Mouse (Mus musculus) heart, adult 2 months (tissue): ENCODE results near the gene 3110040M04Rik. TPM values are rescaled to one million over a fixed set of nuclear protein-coding genes. Genes with fewer than 3 reads are reported as not detected.

Experiments
- DNase-seq, 2 experiments: peaks; one replicate each; pipeline ENCODE4 v3.0.0; 2021
- H3K27ac ChIP-seq: fragments of 200-600 bp; 2 replicates; pipeline ENCODE4 v1.8.1; 2022
- H3K27me3 ChIP-seq: fragments of 200-500 bp; 2 replicates; pipeline ENCODE4 v1.6.1; 2012; ENCODE audit warnings: mild to moderate bottlenecking, low read length, inconsistent platforms, mixed read lengths; ENCODE audit not compliant: control insufficient read depth, insufficient read depth
- H3K36me3 ChIP-seq: fragments of 200-500 bp; 2 replicates; pipeline ENCODE4 v1.6.1; 2012; ENCODE audit warnings: low read length, inconsistent platforms; ENCODE audit not compliant: control insufficient read depth, insufficient read depth
- H3K4me1 ChIP-seq: fragments of 200-500 bp; 2 replicates; pipeline ENCODE4 v1.6.1; 2011; ENCODE audit warnings: low read length; ENCODE audit not compliant: control insufficient read depth, insufficient read depth
- H3K4me3 ChIP-seq: fragments of 200-600 bp; 2 replicates; pipeline ENCODE4 v1.8.1; 2022
- H3K79me2 ChIP-seq: fragments of 200-500 bp; replicated peaks from 2 replicates; pipeline ENCODE4 v1.6.1; 2012; ENCODE audit warnings: mild to moderate bottlenecking, inconsistent platforms, low read length, moderate library complexity, mixed read lengths; ENCODE audit not compliant: control insufficient read depth, insufficient read depth
- H3K9ac ChIP-seq: fragments of 200-500 bp; 2 replicates; pipeline ENCODE4 v1.6.1; 2012; ENCODE audit warnings: low read depth, mild to moderate bottlenecking, control low read depth, inconsistent platforms, low read length, mixed read lengths
- CTCF ChIP-seq: fragments of 200-600 bp; IDR thresholded peaks from 2 replicates; pipeline ENCODE4 v1.8.1; 2022; ENCODE audit warnings: antibody characterized with exemption, mild to moderate bottlenecking, moderate library complexity
- EP300 ChIP-seq: fragments of 200-500 bp; IDR thresholded peaks from 2 replicates; pipeline ENCODE4 v1.6.1; 2011; ENCODE audit warnings: low read depth, low read length, control low read depth; ENCODE audit not compliant: insufficient read depth
- POLR2A ChIP-seq: fragments of 200-500 bp; IDR thresholded peaks from 2 replicates; pipeline ENCODE4 v1.6.1; 2011; ENCODE audit warnings: mild to moderate bottlenecking, low read depth, low read length, control low read depth; ENCODE audit not compliant: insufficient read depth
- WGBS: fragments of 180-500 bp; shearing (Covaris S2); methylation state at CpG from one replicate; pipeline ENCODE4 v1.1.7; 2018; 5-methylcytosine and 5-hydroxymethylcytosine counted together
- intact Hi-C: fragments of 180-260 bp; cut with DNase I; formaldehyde crosslinking; loops from one replicate; pipeline ENCODE4 v1.15.1; 2025
- polyA plus RNA-seq: library from polyadenylated mRNA; depleted of rRNA; stranded (reverse); fragments of >200 nt; gene quantifications from 2 replicates; pipeline ENCODE4 v1.2.3, GENCODE M21; 2012; rRNA removed
- total RNA-seq, 2 experiments: library from RNA; stranded (reverse); gene quantifications; 2 replicates each; pipeline ENCODE4 v1.2.3; 2021

Gene 3110040M04Rik
- total and polyA plus RNA-seq, 3 experiments, result not detected

DNA sequence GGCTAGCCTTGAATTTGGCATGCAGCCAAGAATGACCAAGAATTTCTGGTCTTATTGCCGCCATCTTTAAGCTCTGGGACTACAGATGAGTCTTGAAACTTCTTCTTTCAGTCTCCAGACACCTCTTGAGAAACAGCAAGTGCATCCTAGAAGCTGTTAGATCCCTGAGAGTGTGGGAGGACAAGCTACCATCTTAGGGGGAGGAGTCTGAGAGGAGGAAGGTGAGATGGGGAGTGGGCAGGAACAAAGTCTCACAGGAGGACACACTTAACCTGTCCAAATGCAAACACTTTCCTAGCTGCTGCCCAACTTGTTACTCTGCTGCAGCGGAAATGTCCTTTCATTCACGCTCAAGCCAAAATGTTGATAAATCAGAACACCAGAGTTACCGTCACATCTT is 40.8 kb downstream of the 3110040M04Rik start:
- 90% methylated on average over 4 of the region's 4 CpGs for WGBS
- H3K4me1 ChIP-seq, result no peaks in the 10 kb centered on the region
- H3K27ac ChIP-seq, result no peak overlapping the region
- intact Hi-C loops, result no loop called here
- no peaks in the 10 kb centered on the region for H3K36me3 ChIP-seq
- DNase-seq, result no peak
- no peaks in the 10 kb centered on the region for H3K27me3 ChIP-seq
- no peak overlapping the region for H3K9ac ChIP-seq
- H3K4me3 ChIP-seq, result no peak overlapping the region
- no peaks in the 10 kb centered on the region for H3K79me2 ChIP-seq
- TF ChIP-seq POLR2A, result no peak
- no peak for TF ChIP-seq CTCF
- no peak for TF ChIP-seq EP300

DNA sequence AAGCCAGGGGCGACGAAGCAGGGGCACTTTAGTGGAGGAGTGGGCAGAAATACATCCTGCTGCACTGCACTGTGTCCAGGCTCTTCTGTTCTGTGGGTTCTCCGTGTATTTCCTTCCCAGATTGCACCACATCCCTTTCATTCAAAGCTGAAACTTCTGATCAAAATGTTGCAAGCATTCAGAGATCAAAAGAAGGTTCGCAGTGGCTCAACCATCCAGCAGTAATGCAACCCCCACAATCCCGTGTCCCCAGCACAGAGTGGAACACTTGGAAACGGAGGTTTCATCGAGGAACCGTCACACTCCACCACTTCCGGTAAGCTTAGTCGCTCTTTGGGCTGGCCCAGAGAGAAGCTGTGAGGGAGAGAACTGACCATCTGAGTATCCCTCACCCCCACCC is 41.2 kb downstream of the 3110040M04Rik start:
- DNase-seq, result no peak
- no peaks in the 10 kb centered on the region for H3K4me1 ChIP-seq
- 85% methylated on average over 10 of the region's 10 CpGs for WGBS
- H3K27me3 ChIP-seq, result no peaks in the 10 kb centered on the region
- H3K9ac ChIP-seq, result no peak overlapping the region
- intact Hi-C loops, result no loop called here
- H3K36me3 ChIP-seq, result no peaks in the 10 kb centered on the region
- H3K27ac ChIP-seq, result no peak overlapping the region
- H3K4me3 ChIP-seq, result no peak overlapping the region
- TF ChIP-seq POLR2A (no peak), EP300 (no peak), CTCF (no peak)
- H3K79me2 ChIP-seq, result no peaks in the 10 kb centered on the region

DNA sequence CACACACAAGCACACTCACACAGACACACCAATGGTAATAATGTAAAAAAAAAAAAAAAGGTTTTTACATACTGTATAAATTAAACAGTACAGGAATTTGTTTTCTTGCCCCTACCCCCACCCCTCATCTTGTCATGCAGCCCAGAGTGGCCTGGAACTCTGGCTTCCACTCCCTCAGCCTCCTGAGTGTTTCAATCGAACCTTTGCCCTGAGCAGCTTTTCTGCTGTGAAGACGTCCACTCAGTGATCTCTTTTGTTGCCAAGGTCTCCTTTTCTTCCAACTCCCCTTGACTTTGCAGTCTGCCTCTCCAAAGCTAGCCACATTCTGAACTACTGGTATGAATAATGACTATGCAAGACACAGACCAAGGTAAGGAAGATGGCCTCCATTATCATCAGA is 41.9 kb downstream of the 3110040M04Rik start:
- intact Hi-C loops, result no loop called here

DNA sequence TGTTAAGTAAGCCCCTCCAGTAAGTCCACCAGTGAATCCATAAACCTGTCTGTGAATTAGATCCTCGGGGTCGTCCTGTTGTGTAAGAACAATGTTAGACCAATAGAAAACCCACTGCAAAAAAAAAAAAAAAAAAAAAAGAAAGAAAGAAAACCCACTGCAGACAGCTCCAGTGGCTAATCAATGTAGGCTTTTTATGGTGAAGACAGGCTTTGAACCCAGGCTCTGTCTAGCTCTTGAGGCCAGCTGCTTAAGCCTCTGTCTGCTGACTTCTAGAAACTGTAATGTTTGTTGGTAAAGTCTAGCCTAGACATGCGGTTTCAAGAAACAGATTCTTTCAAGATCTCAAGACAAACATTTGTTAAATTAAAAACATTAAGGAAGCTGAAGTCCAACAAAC is 46.2 kb downstream of the 3110040M04Rik start:
- 88% methylated on average over 3 of the region's 3 CpGs for WGBS
- Histone ChIP-seq H3K9ac (no peak overlapping the region), H3K27me3 (no peaks in the 10 kb centered on the region), H3K27ac (peak overlapping the region; percentile 2), H3K36me3 (no peaks in the 10 kb centered on the region), H3K79me2 (no peaks in the 10 kb centered on the region), H3K4me1 (no peaks in the 10 kb centered on the region; the same call in 1 of the 2 replicates), H3K4me3 (no peak overlapping the region)
- intact Hi-C loops, result loop anchor here (5.0 kb wide), 1 partner anchor 87 kb away; no protein-coding TSS in a partner anchor
- DNase-seq, result no peak
- TF ChIP-seq CTCF (no peak), POLR2A (no peak), EP300 (no peak)

More for the DNA sequence above, 41.9 kb downstream of the 3110040M04Rik start:
- Histone ChIP-seq H3K4me3 (no peak overlapping the region), H3K79me2 (no peaks in the 10 kb centered on the region), H3K4me1 (no peaks in the 10 kb centered on the region), H3K9ac (no peak overlapping the region), H3K36me3 (no peaks in the 10 kb centered on the region), H3K27ac (no peak overlapping the region), H3K27me3 (no peaks in the 10 kb centered on the region)
- DNase-seq, result no peak
- WGBS, result 67% methylated on average over 2 of the region's 2 CpGs
- TF ChIP-seq EP300 (no peak), POLR2A (no peak), CTCF (no peak)

DNA sequence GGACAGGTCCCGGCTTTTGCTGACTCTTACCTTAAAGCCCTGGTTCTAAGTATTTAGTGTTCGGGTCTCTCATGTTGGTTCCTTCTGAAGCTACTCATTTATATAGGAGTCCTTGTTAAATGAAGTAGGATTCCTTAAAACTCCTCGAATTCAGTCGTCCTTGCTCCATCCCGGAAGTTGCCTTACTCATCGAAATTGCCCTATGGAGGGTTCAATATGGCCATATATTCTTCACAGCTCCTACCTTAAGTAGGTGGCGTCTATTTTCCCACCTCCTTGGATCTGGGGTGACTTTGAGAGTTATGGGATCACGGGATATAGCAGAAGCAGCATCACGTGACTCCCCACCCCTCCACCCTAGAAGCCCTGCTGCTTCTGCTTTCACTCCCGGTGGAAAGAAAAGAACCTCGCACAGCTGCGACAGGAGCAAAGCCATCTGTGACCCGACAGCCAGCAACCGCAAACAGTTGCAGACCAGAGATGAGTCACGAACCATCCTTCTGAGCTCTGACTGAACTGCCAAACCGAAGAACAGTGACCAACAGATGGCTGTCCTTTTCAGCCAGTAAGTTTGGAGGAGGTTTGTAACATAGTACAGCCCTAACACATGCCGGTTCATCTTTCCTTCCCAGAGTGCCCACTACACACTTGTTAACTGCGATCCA is 46.7 kb downstream of the 3110040M04Rik start:
- DNase-seq, result peak; percentile 73 to 83
- TF ChIP-seq CTCF (no peak), EP300 (peak; percentile 83; the same call in 1 of the 2 replicates), POLR2A (peak; percentile 42; the same call in 1 of the 2 replicates)
- intact Hi-C loops, result loop anchor here (5.0 kb wide), 1 partner anchor 87 kb away; no protein-coding TSS in a partner anchor
- Histone ChIP-seq H3K4me1 (no peaks in the 10 kb centered on the region; the same call in 1 of the 2 replicates), H3K36me3 (no peaks in the 10 kb centered on the region), H3K27ac (peak overlapping the region; percentile 10), H3K9ac (0 out of 2 replicates have a peak overlapping the region, but pooled peaks have one; percentile 9), H3K27me3 (no peaks in the 10 kb centered on the region), H3K79me2 (no peaks in the 10 kb centered on the region), H3K4me3 (no peak overlapping the region)
- WGBS, result 41% methylated on average over 18 of the region's 18 CpGs

DNA sequence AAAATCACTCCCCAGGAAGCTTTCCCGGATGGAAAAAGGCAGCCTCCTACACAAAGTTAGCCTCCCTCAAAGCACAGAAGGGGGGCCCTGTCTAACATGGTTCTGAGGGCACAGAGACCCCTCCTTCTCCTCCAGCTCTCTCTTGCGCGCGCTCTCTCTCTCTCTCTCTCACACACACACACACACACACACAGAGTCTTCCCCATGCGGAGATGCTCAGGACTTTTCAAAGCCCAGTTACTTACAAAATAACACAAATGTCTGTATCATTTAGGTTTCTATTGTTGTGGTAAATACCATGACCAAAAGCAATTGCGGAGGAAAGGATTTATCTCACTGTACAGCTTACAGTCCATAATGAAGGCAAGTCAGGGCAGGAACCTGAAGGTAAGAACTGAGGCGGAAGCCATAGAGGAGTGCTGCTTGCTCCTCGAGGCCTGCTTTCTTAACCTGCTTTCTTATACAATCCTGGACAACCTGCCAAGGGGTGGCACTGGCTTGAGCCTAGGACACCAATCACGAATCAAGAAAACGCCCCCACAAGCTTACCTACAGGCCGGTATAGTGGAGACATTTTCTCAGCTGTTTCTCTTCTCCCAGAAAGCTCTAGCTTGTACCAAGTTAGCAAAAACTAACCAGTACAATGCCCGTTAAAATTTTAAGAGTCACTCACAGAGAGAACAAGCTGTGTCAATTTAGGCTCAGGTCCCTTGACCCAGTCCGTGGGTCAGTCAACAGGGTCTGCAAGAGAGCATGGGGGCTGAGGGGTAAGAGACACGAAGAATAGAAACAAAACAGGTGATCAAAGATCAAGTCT is 47.5 kb downstream of the 3110040M04Rik start:
- Histone ChIP-seq H3K9ac (0 out of 2 replicates have a peak overlapping the region, but pooled peaks have one; percentile 9), H3K36me3 (no peaks in the 10 kb centered on the region), H3K4me3 (no peak overlapping the region), H3K4me1 (no peaks in the 10 kb centered on the region; the same call in 1 of the 2 replicates), H3K27ac (peak overlapping the region; percentile 10; the same call in 1 of the 2 replicates), H3K27me3 (no peaks in the 10 kb centered on the region), H3K79me2 (no peaks in the 10 kb centered on the region)
- no peak for TF ChIP-seq POLR2A
- no peak for TF ChIP-seq EP300
- TF ChIP-seq CTCF, result no peak
- 81% methylated on average over 14 of the region's 14 CpGs for WGBS
- DNase-seq, result no peak
- intact Hi-C loops, result loop anchor here (5.0 kb wide), 1 partner anchor 86 kb away; no protein-coding TSS in a partner anchor

Other genes starting within 250 kb of the 3110040M04Rik start
- gene Hmcn1, start 210.7 kb upstream of the 3110040M04Rik start, total RNA-seq, result 10 to 100 TPM; 11.9 to 13.7 TPM
- 23.5 and 24.5 TPM in 2 replicates for gene Hmcn1, start 210.7 kb upstream of the 3110040M04Rik start, polyA plus RNA-seq
- gene Gm47985, start 21.6 kb upstream of the 3110040M04Rik start, total RNA-seq, result under 1 TPM; 0.29 to 0.80 TPM
- 1.1 and 3.2 TPM in 2 replicates for gene Gm47985, start 21.6 kb upstream of the 3110040M04Rik start, polyA plus RNA-seq
- gene Gm8947, start 11.7 kb upstream of the 3110040M04Rik start, total RNA-seq, result not detected
- 0.15 TPM in 1 of 2 replicates, not detected in the other for gene Gm8947, start 11.7 kb upstream of the 3110040M04Rik start, polyA plus RNA-seq
- gene Gm47995, start 5.7 kb upstream of the 3110040M04Rik start, total RNA-seq, result not detected
- 0.53 TPM in 1 of 2 replicates, not detected in the other for gene Gm47995, start 5.7 kb upstream of the 3110040M04Rik start, polyA plus RNA-seq
- gene Gm47996, start 6.0 kb downstream of the 3110040M04Rik start, total RNA-seq, result not detected
- gene Gm47996, start 6.0 kb downstream of the 3110040M04Rik start, polyA plus RNA-seq, result not detected in 2 replicates
- 100 to 1,000 TPM; 659 to 843 TPM for gene Ivns1abp, start 140.4 kb downstream of the 3110040M04Rik start, total RNA-seq
- gene Ivns1abp, start 140.4 kb downstream of the 3110040M04Rik start, polyA plus RNA-seq, result 259 and 495 TPM in 2 replicates
- gene Swt1, start 224.3 kb downstream of the 3110040M04Rik start, total RNA-seq, result 10 to 100 TPM in 1 of 2 experiments, 1 to 10 TPM in 1; 9.0 to 10.5 TPM
- 4.5 and 7.3 TPM in 2 replicates for gene Swt1, start 224.3 kb downstream of the 3110040M04Rik start, polyA plus RNA-seq
- gene Trmt1l, start 224.4 kb downstream of the 3110040M04Rik start, total RNA-seq, result 10 to 100 TPM; 20.9 to 22.3 TPM
- gene Trmt1l, start 224.4 kb downstream of the 3110040M04Rik start, polyA plus RNA-seq, result 12.5 and 17.6 TPM in 2 replicates